In the genomic region with DNA sequence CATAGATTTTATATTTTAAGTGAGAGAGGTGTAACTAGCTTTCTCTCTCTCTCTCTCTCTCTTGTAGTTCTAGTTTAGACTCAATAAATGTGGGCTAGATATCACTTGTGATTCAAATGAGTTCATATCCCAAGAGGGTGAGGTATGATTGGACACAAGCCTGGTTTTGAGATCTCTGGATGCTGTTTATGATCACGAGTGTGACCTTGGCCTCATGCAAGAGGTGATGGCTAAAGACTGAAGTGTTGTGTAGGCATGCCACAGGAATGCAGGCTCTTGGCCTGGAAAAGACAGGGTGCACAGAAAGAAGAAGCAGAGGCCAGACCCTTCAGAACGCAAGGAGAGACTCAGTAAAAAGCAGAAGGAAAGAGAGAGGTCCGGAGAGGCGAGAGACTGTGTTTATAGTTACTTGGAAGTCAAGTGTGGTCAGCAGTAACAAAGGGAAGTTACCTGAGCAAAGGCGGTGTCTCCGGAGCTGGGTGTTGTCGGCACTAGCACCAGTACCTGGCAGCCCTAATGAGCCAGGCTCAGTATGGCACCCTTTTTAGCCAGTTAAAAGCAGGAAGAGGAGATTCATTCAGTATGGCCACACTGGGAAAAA, we compare ENCODE assay signal across 19 mouse cellular contexts. TPM values are rescaled to one million over a fixed set of nuclear protein-coding genes. Genes with fewer than 3 reads are reported as not detected.
A peak's percentile ranks its signal among the peaks of the same experiment; 100 is the strongest.
DNase-seq lines count a peak whose midpoint lies in the region; ATAC-seq and TF ChIP-seq lines count a peak whose summit lies in the region.
"Had no signal": no experiment of that assay in that cellular context is flagged by ENCODE, and none has a peak within 500 bp of the region (broad histone marks: within the 10 kb centered on the region; RNA-seq: fewer than 3 reads in every experiment).

No protein-coding gene starts in this region.

- no peak overlapping the region for H3K4me2 ChIP-seq in kidney, embryonic 15.5 days
- H3K4me2 ChIP-seq in heart, postnatal 0 days (ENCODE audit: low read depth, low read length) = no peak overlapping the region
- no peak overlapping the region for H3K4me2 ChIP-seq in forebrain, postnatal 0 days (ENCODE audit: low read depth)
- H3K4me2 ChIP-seq: forebrain, embryonic 15.5 days; limb, embryonic 13.5 days; liver, embryonic 15.5 days; midbrain, embryonic 12.5 days had no signal

- WGBS in kidney, adult 2 months = 70% methylated on average over 7 of the region's 7 CpGs
- 83% methylated on average over 7 of the region's 7 CpGs for WGBS in kidney, embryonic 15.5 days
- 64% methylated on average over 7 of the region's 7 CpGs for WGBS in heart, postnatal 0 days
- WGBS in forebrain, postnatal 0 days = 91% methylated on average over 7 of the region's 7 CpGs

- H3K36me3 ChIP-seq in kidney, adult 2 months (ENCODE audit: control insufficient read depth, insufficient read depth, low read length) = no peaks in the 10 kb centered on the region
- H3K36me3 ChIP-seq in kidney, embryonic 15.5 days = no peaks in the 10 kb centered on the region
- no peaks in the 10 kb centered on the region for H3K36me3 ChIP-seq in heart, postnatal 0 days (replicated peaks; ENCODE audit: control insufficient read depth, insufficient read depth, low read length)
- H3K36me3 ChIP-seq in forebrain, postnatal 0 days (ENCODE audit: insufficient read depth) = no peaks in the 10 kb centered on the region
- H3K36me3 ChIP-seq: forebrain, embryonic 15.5 days; midbrain, embryonic 12.5 days had no signal

- H3K27me3 ChIP-seq in kidney, adult 2 months (replicated peaks; ENCODE audit: control insufficient read depth, insufficient read depth, low read length) = no peaks in the 10 kb centered on the region
- no peaks in the 10 kb centered on the region for H3K27me3 ChIP-seq in kidney, embryonic 15.5 days
- H3K27me3 ChIP-seq in heart, postnatal 0 days (ENCODE audit: control insufficient read depth, insufficient read depth, low read length) = no peaks in the 10 kb centered on the region
- H3K27me3 ChIP-seq in forebrain, postnatal 0 days (ENCODE audit: insufficient read depth, low read length) = no peaks in the 10 kb centered on the region
- H3K27me3 ChIP-seq: forebrain, embryonic 15.5 days; limb, embryonic 13.5 days; liver, embryonic 15.5 days; midbrain, embryonic 12.5 days had no signal

- DNase-seq in adrenal gland, adult (ENCODE audit: inconsistent age in 2 of 2, low spot score in 1 of 2) = peak; percentile 28 to 45
- DNase-seq in adrenal gland, adult 8-10 months = no peak
- DNase-seq in kidney, adult 2 months = peak; percentile 30
- no peak for DNase-seq in heart, postnatal 0 days (ENCODE audit: low spot score)
- DNase-seq in embryo, embryonic 10 days (ENCODE audit: low spot score) = no peak
- DNase-seq in frontal cortex, adult 2 months (ENCODE audit: extremely low spot score in 1 of 2, low spot score in 1 of 2) = no peak
- no peak for DNase-seq in forebrain, postnatal 0 days
- DNase-seq: adrenal gland, adult 2 months; cerebellum, adult 8-10 months; embryo, embryonic 11 days; kidney, adult 9 months; lung, postnatal 10 days; right cerebral cortex, adult 18-20 months; spleen, adult 18-20 months had no signal

- no peak for TF ChIP-seq EP300 in heart, postnatal 0 days (IDR thresholded peaks at IDR 0.05; ENCODE audit: low read depth)

- ATAC-seq in kidney, embryonic 15.5 days (replicated peaks; ENCODE audit: low FRiP score) = no peak
- ATAC-seq in heart, postnatal 0 days (ENCODE audit: insufficient read depth, low read depth) = peak; percentile 21; the same call in 1 of the 2 replicates
- ATAC-seq in forebrain, postnatal 0 days = no peak
- ATAC-seq: forebrain, embryonic 15.5 days had no signal

- H3K4me3 ChIP-seq in kidney, adult 2 months (ENCODE audit: insufficient read depth, low read depth, low read length) = no peak overlapping the region
- no peak overlapping the region for H3K4me3 ChIP-seq in kidney, embryonic 15.5 days (replicated peaks)
- no peak overlapping the region for H3K4me3 ChIP-seq in heart, postnatal 0 days (ENCODE audit: low read depth, low read length)
- no peak overlapping the region for H3K4me3 ChIP-seq in forebrain, postnatal 0 days (ENCODE audit: low read depth, low read length)
- H3K4me3 ChIP-seq: forebrain, embryonic 15.5 days; limb, embryonic 13.5 days; liver, embryonic 15.5 days; midbrain, embryonic 12.5 days had no signal

- peaks cover 15% of the 10 kb centered on the region for H3K4me1 ChIP-seq in kidney, adult 2 months (ENCODE audit: control insufficient read depth, insufficient read depth, low read length)
- H3K4me1 ChIP-seq in kidney, embryonic 15.5 days = peaks cover 37% of the 10 kb centered on the region
- H3K4me1 ChIP-seq in heart, postnatal 0 days (ENCODE audit: control insufficient read depth, insufficient read depth) = peaks cover 57% of the 10 kb centered on the region
- no peaks in the 10 kb centered on the region for H3K4me1 ChIP-seq in forebrain, postnatal 0 days (ENCODE audit: insufficient read depth)
- H3K4me1 ChIP-seq: forebrain, embryonic 15.5 days; midbrain, embryonic 12.5 days had no signal

- H3K9me3 ChIP-seq in kidney, embryonic 15.5 days (replicated peaks) = no peaks in the 10 kb centered on the region
- H3K9me3 ChIP-seq in heart, postnatal 0 days (replicated peaks; ENCODE audit: control insufficient read depth, low read length) = no peaks in the 10 kb centered on the region
- H3K9me3 ChIP-seq in forebrain, postnatal 0 days (ENCODE audit: low read length) = no peaks in the 10 kb centered on the region
- H3K9me3 ChIP-seq: forebrain, embryonic 15.5 days; limb, embryonic 13.5 days; liver, embryonic 15.5 days; midbrain, embryonic 12.5 days had no signal

- no peak overlapping the region for H3K9ac ChIP-seq in kidney, embryonic 15.5 days
- no peak overlapping the region for H3K9ac ChIP-seq in heart, postnatal 0 days (replicated peaks; ENCODE audit: low read depth, low read length)
- H3K9ac ChIP-seq in forebrain, postnatal 0 days = no peak overlapping the region
- H3K9ac ChIP-seq: forebrain, embryonic 15.5 days; limb, embryonic 13.5 days; liver, embryonic 15.5 days; midbrain, embryonic 12.5 days had no signal

- peak overlapping the region; percentile 12 for H3K27ac ChIP-seq in kidney, adult 2 months (ENCODE audit: insufficient read depth, low read depth, low read length)
- no peak overlapping the region for H3K27ac ChIP-seq in kidney, embryonic 15.5 days
- peak overlapping the region; percentile 66 for H3K27ac ChIP-seq in heart, postnatal 0 days (ENCODE audit: low read depth)
- H3K27ac ChIP-seq in forebrain, postnatal 0 days (ENCODE audit: low read depth, low read length) = no peak overlapping the region
- H3K27ac ChIP-seq: forebrain, embryonic 15.5 days; limb, embryonic 13.5 days; liver, embryonic 15.5 days; midbrain, embryonic 12.5 days had no signal

- TF ChIP-seq CTCF in kidney, adult 2 months (conservative IDR thresholded peaks at IDR 0.05; ENCODE audit: insufficient read depth, insufficient read length, low read depth, low read length) = no peak
- no peak for TF ChIP-seq CTCF in heart, postnatal 0 days (IDR thresholded peaks at IDR 0.05; ENCODE audit: low read depth)
- no peak for TF ChIP-seq CTCF in forebrain, postnatal 0 days (IDR thresholded peaks at IDR 0.05; ENCODE audit: low read depth)

- TF ChIP-seq POLR2A in kidney, adult 2 months (IDR thresholded peaks at IDR 0.05; ENCODE audit: low read depth, low read length) = no peak

RNA-seq across cellular contexts. Expression of gene St3gal2, which starts 24.7 kb away (rescaled TPM):
- 10 to 100 TPM; 19.1 to 41.1 (median 27.7) TPM for total RNA-seq in adrenal gland, adult 8-10 months (2022)
- polyA plus RNA-seq in kidney, adult 2 months (2012; rRNA removed) = 27.3 and 28.6 TPM in 2 replicates
- polyA plus RNA-seq in kidney, embryonic 15.5 days (2015; fragmentation: Nextera tagmentation; extraction: Ambion mirVana) = 25.2 and 27.4 TPM in 2 replicates
- total RNA-seq in heart, postnatal 0 days (2014; rRNA removed; ENCODE audit: low replicate concordance) = 9.9 and 15.8 TPM in 2 replicates
- 11.3 and 12.6 TPM in 2 replicates for polyA plus RNA-seq in heart, postnatal 0 days (2015; fragmentation: Nextera tagmentation; extraction: Ambion mirVana)
- 48.0 and 56.7 TPM in 2 replicates for polyA plus RNA-seq in frontal cortex, adult 2 months (2012; rRNA removed)
- total RNA-seq in forebrain, postnatal 0 days (2014; rRNA removed) = 27.4 and 30.7 TPM in 2 replicates
- 16.0 and 22.1 TPM in 2 replicates for polyA plus RNA-seq in forebrain, postnatal 0 days (2015; fragmentation: Nextera tagmentation; extraction: Ambion mirVana)

RNA-seq across cellular contexts. Expression of gene Fuk, which starts 42.1 kb away (rescaled TPM):
- 10 to 100 TPM; 11.1 to 19.0 (median 15.8) TPM for total RNA-seq in adrenal gland, adult 8-10 months (2022)
- 17.9 and 21.3 TPM in 2 replicates for polyA plus RNA-seq in kidney, adult 2 months (2012; rRNA removed)
- polyA plus RNA-seq in kidney, embryonic 15.5 days (2015; fragmentation: Nextera tagmentation; extraction: Ambion mirVana) = 12.0 and 13.3 TPM in 2 replicates
- 10.8 and 14.8 TPM in 2 replicates for total RNA-seq in heart, postnatal 0 days (2014; rRNA removed; ENCODE audit: low replicate concordance)
- polyA plus RNA-seq in heart, postnatal 0 days (2015; fragmentation: Nextera tagmentation; extraction: Ambion mirVana) = 3.6 and 3.7 TPM in 2 replicates
- 15.8 and 18.4 TPM in 2 replicates for polyA plus RNA-seq in frontal cortex, adult 2 months (2012; rRNA removed)
- total RNA-seq in forebrain, postnatal 0 days (2014; rRNA removed) = 8.8 and 12.4 TPM in 2 replicates
- 3.5 and 4.5 TPM in 2 replicates for polyA plus RNA-seq in forebrain, postnatal 0 days (2015; fragmentation: Nextera tagmentation; extraction: Ambion mirVana)

RNA-seq across cellular contexts. Expression of gene Ddx19a, which starts 53.2 kb away (rescaled TPM):
- 10 to 100 TPM; 38.7 to 52.2 (median 44.5) TPM for total RNA-seq in adrenal gland, adult 8-10 months (2022)
- 21.6 and 24.3 TPM in 2 replicates for polyA plus RNA-seq in kidney, adult 2 months (2012; rRNA removed)
- polyA plus RNA-seq in kidney, embryonic 15.5 days (2015; fragmentation: Nextera tagmentation; extraction: Ambion mirVana) = 14.5 and 15.5 TPM in 2 replicates
- 19.8 and 28.4 TPM in 2 replicates for total RNA-seq in heart, postnatal 0 days (2014; rRNA removed; ENCODE audit: low replicate concordance)
- polyA plus RNA-seq in heart, postnatal 0 days (2015; fragmentation: Nextera tagmentation; extraction: Ambion mirVana) = 5.6 and 6.0 TPM in 2 replicates
- 25.1 and 27.5 TPM in 2 replicates for polyA plus RNA-seq in frontal cortex, adult 2 months (2012; rRNA removed)
- 32.5 and 44.3 TPM in 2 replicates for total RNA-seq in forebrain, postnatal 0 days (2014; rRNA removed)
- polyA plus RNA-seq in forebrain, postnatal 0 days (2015; fragmentation: Nextera tagmentation; extraction: Ambion mirVana) = 14.3 and 15.0 TPM in 2 replicates

Comparison
In these comparisons a context has a peak if more than half of its experiments do, and no peak if none do; other contexts are left out.
1. DNase-seq: peak in adrenal gland, adult (2 of 2) and kidney, adult 2 months (single experiment); none in adrenal gland, adult 8-10 months (single experiment), heart, postnatal 0 days (single experiment), embryo, embryonic 10 days (single experiment), frontal cortex, adult 2 months (0 of 2) and forebrain, postnatal 0 days (single experiment).
2. H3K27ac ChIP-seq: peak in kidney, adult 2 months (single experiment) and heart, postnatal 0 days (single experiment); none in kidney, embryonic 15.5 days (single experiment) and forebrain, postnatal 0 days (single experiment).